Mouse (Mus musculus) C2C12 (cell line): ENCODE measurements around the gene Nat8l. TPM values are rescaled to one million over a fixed set of nuclear protein-coding genes. Genes with fewer than 3 reads are reported as not detected.

Source experiments
- H3K27me3 ChIP-seq: one replicate; pipeline ENCODE4 v1.6.1; 2011; ENCODE audit not compliant: control insufficient read depth, insufficient read depth, insufficient read length
- H3K36me3 ChIP-seq: one replicate; pipeline ENCODE4 v1.6.1; 2011; ENCODE audit not compliant: control insufficient read depth, insufficient read depth
- H3K4me3 ChIP-seq: one replicate; pipeline ENCODE4 v1.5.1; 2011; ENCODE audit warnings: mild to moderate bottlenecking, control low read depth; ENCODE audit not compliant: poor library complexity, insufficient read depth, severe bottlenecking
- H3K79me2 ChIP-seq: one replicate; pipeline ENCODE4 v1.6.1; 2011; ENCODE audit not compliant: control insufficient read depth, insufficient read depth
- H3K79me3 ChIP-seq: one replicate; pipeline ENCODE4 v1.6.1; 2011; ENCODE audit warnings: low read depth, control low read depth
- H3ac ChIP-seq: one replicate; pipeline ENCODE3; 2011; ENCODE audit warnings: low read depth; ENCODE audit not compliant: control insufficient read depth, insufficient read length
- CEBPB ChIP-seq: IDR thresholded peaks from one replicate; pipeline ENCODE4 v1.6.1; 2011; ENCODE audit warnings: low read depth, mild to moderate bottlenecking, control low read depth, moderate library complexity
- CTCF ChIP-seq: IDR thresholded peaks from one replicate; pipeline ENCODE4 v1.5.1; 2011; ENCODE audit not compliant: control insufficient read depth, insufficient read depth, insufficient read length
- FOSL1 ChIP-seq: IDR thresholded peaks from one replicate; pipeline ENCODE4 v1.8.0; 2011; ENCODE audit warnings: mild to moderate bottlenecking, low read length; ENCODE audit not compliant: poor library complexity, insufficient read depth, severe bottlenecking
- MAX ChIP-seq: IDR thresholded peaks from one replicate; pipeline ENCODE4 v1.6.1; 2011; ENCODE audit warnings: mild to moderate bottlenecking, control low read depth
- MYOD1 ChIP-seq: IDR thresholded peaks from one replicate; pipeline ENCODE4 v1.6.1; 2011; ENCODE audit warnings: low read depth; ENCODE audit not compliant: control insufficient read depth, insufficient read length
- MYOG ChIP-seq: IDR thresholded peaks from one replicate; pipeline ENCODE4 v1.6.1; 2011; ENCODE audit not compliant: control insufficient read depth, insufficient read length; ENCODE audit errors: extremely low read depth
- USF1 ChIP-seq: IDR thresholded peaks from one replicate; pipeline ENCODE4 v1.6.1; 2011; ENCODE audit warnings: low read depth, mild to moderate bottlenecking, control low read depth, moderate library complexity
- polyA plus RNA-seq: library from polyadenylated mRNA; unstranded; fragments of >200 nt; fragmentation: generic; extraction: Trizol; gene quantifications from one replicate; pipeline ENCODE4 v1.2.1, GENCODE M21; 2012; ENCODE audit warnings: missing spikeins

Nat8l gene
- polyA plus RNA-seq, 1 experiment = not detected

DNA sequence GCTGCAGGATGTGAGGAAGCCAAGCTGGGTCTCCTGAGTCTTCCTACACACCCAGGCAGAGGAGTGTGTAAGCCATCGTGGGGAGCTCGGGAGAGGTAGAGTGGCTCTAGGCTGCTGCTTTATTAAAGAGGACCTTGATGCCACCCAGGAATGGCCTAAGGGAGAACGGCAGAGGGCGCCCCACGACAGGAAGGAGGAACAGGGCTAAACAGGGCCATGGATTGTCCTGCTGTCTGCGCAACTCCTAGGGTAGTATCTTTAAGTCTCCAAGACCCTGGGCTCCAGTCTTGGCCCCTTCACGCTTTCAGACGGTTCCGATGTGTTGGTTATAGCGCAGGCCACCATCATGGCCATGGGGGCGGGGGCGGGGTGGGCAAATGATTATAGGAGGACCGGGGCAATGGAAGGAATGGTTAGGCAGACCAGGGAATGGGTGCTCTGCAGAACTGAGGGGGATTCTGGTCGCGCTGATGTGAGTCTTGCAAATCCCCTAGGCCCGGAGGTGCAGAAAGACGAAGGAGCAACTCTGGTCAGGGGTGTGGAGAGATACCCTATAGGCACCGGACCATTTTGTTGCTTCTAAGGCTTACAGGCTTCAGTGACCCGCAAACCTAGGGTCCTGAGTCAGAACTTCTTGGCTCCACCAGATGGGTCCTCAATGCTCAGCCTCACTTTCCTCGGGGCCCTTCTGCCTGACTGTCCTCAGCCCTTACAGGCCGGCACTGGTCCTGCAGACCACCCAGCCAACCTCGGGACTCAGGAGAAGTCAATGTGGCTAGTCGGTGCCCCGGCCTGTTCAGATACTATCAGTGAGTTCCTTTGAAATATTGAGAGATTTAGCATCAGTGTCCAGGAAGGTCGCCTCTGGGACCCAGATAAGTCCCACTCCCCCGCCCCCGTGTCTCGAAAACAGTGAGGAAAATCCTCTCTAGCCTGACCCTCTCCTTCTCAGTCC is 836 bp upstream of the Nat8l start:
- Histone ChIP-seq H3K27me3 (peaks cover 64% of the 10 kb centered on the region), H3K79me3 (no peaks in the 10 kb centered on the region), H3K36me3 (no peaks in the 10 kb centered on the region), H3ac (no peak overlapping the region), H3K4me3 (no peak overlapping the region), H3K79me2 (no peaks in the 10 kb centered on the region)
- TF ChIP-seq CTCF = no peak
- no peak for TF ChIP-seq MYOD1
- TF ChIP-seq USF1 = no peak
- no peak for TF ChIP-seq MAX
- no peak for TF ChIP-seq MYOG
- no peak for TF ChIP-seq CEBPB
- no peak for TF ChIP-seq FOSL1

DNA sequence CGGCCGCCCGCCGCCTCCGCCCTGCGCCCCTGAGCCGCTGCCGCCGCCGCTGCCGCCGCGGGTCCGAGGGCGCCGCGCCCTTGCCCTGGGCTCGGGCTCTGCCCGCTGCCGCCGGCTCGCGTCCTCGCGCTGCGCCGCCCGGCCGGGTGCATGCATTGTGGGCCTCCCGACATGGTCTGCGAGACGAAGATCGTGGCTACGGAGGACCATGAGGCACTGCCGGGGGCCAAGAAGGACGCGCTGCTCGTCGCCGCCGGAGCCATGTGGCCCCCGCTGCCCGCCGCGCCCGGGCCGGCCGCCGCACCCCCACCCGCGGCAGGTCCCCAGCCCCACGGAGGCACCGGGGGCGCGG is 886 bp downstream of the Nat8l start:
- Histone ChIP-seq H3K79me2 (no peaks in the 10 kb centered on the region), H3K27me3 (peaks cover 76% of the 10 kb centered on the region), H3K36me3 (no peaks in the 10 kb centered on the region), H3K4me3 (no peak overlapping the region), H3ac (no peak overlapping the region), H3K79me3 (no peaks in the 10 kb centered on the region)
- TF ChIP-seq USF1 = no peak

DNA sequence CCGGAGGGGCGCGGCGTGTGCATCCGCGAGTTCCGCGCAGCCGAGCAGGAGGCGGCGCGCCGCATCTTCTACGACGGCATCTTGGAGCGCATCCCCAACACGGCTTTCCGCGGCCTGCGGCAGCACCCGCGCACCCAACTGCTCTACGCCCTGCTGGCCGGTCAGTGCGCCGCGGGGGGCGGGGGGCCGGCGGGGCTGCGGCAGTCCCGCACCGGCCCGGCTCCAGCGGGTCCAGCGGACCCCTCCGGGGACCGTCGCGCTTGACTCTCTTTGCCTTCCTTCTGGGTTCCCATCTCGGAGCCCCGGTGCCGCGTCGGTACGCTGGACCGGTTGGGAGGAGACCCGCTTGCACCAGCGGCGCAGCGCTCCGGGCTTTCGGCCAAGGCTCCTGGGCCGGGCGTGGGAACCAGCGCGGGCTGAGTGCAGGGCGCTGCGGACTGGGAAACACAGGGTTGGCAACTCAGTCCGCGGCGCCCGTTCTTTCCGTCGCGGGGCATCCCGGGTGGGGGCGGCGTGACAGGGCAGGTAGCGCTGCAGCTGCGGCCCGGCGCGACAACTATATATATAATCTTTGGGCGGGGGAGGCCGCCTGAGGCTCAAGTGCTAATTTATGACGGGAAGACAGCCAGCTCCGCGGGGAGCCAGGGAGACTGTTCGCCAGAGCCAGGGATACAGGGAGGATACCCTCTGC is 1.4 kb downstream of the Nat8l start:
- Histone ChIP-seq H3K79me2 (no peaks in the 10 kb centered on the region), H3K27me3 (peaks cover 74% of the 10 kb centered on the region), H3K79me3 (no peaks in the 10 kb centered on the region)

DNA sequence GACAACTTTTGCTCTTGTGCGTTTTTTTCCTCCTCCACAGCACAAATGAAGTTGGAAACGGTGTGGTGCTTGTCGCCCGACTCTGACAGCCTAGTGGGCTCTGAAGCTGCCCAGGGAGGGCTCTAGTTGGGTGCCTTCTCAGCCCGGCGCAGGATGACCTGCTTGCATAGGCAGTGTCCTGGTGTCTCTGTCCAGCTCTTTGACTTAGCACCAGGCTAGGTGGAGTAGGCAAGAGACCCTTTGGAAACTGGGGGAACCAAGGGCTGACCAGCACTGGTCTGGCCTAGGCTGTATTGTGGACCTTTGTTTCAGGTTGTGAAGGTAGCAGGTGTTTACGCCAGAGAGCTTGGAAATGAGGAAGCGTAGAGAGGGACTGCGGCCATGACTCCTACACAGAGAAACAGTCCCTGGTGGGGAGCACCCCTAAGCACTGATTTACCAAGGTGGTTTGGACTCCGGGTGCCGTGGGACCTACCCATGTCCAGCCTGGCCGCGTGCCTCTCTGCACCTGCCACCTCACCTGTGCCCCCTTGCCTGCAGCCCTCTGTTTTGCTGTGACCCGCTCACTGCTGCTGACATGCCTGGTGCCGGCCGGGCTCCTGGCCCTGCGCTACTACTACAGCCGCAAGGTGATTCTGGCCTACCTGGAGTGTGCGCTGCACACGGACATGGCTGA is 2.2 kb downstream of the Nat8l start:
- Histone ChIP-seq H3K27me3 (peaks cover 71% of the 10 kb centered on the region), H3ac (no peak overlapping the region), H3K79me2 (no peaks in the 10 kb centered on the region), H3K79me3 (no peaks in the 10 kb centered on the region), H3K36me3 (no peaks in the 10 kb centered on the region), H3K4me3 (no peak overlapping the region)
- no peak for TF ChIP-seq CEBPB
- no peak for TF ChIP-seq FOSL1
- no peak for TF ChIP-seq MYOG
- TF ChIP-seq MAX = no peak
- TF ChIP-seq CTCF = no peak
- TF ChIP-seq MYOD1 = no peak

More for the DNA sequence above, 1.4 kb downstream of the Nat8l start:
- TF ChIP-seq CEBPB (no peak), MYOD1 (no peak), FOSL1 (no peak), MAX (no peak), USF1 (no peak), CTCF (no peak)
- no peak overlapping the region for H3K4me3 ChIP-seq
- no peak overlapping the region for H3ac ChIP-seq
- H3K36me3 ChIP-seq = no peaks in the 10 kb centered on the region

DNA sequence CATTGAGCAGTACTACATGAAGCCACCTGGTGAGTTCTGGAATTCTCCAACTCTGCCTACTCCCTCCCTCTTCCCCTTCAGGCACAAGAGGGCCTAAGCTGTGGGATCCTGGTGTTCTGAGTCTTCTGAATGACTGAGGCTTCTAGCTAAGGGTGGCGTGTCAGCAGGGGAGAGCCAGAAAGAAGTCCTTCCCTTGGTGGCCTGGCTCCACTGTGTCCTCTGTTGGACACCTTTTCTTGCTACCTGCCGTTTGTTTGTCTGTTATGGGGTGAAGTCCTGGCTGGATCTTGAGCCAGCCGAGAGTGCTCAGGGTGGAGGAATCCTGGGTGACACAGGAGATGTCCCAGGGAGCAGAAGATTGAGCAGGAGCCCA is 2.7 kb downstream of the Nat8l start:
- Histone ChIP-seq H3K79me2 (no peaks in the 10 kb centered on the region), H3K27me3 (peaks cover 71% of the 10 kb centered on the region), H3K36me3 (no peaks in the 10 kb centered on the region), H3ac (no peak overlapping the region), H3K4me3 (no peak overlapping the region), H3K79me3 (no peaks in the 10 kb centered on the region)
- TF ChIP-seq MAX (no peak), MYOD1 (no peak), FOSL1 (no peak)
